Mouse (Mus musculus): ENCODE data around the gene Nfyb.

Nfyb gene

DNA sequence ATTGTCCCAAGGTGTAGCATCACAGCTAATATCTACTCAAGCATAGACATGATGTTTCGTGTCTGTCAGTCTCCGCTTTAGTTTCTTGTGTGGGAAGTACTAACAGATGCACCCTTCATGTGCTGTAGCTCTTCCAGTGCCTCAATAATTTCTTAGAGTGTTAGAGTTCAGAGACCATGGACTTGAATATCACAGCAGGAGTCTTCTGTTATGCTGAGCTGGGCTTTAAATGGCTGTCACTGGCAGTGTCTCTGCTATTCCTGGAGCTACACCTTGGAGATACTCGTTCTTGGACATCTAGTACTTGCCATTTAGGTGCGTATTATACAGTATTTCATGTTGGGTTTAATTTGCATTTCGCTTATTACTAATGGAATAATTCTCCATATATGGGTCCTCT lies 18.6 kb downstream of the Nfyb start:
- DNase-seq (ENCODE audit: low spot score) = no peak

DNA sequence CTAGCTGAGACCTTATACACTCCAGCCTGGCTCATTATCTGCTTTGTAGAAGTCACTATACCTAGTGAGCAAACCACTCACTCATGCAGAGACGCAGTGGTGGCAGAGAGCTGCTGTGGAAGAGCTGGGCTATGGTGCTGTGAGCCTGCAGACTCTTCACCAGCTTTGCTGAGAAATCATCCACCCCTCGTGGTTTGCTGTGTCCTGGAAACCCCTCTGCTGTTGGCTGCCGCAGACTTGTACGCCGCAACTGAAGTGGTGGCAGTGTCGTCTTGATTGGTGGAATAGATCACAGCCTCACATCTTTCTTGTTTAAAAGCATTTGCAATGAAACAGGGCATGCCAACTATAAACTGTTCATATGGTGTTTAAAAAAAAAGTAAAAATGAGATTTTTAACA lies 19.6 kb downstream of the Nfyb start:
- no peak for DNase-seq (ENCODE audit: low spot score)

DNA sequence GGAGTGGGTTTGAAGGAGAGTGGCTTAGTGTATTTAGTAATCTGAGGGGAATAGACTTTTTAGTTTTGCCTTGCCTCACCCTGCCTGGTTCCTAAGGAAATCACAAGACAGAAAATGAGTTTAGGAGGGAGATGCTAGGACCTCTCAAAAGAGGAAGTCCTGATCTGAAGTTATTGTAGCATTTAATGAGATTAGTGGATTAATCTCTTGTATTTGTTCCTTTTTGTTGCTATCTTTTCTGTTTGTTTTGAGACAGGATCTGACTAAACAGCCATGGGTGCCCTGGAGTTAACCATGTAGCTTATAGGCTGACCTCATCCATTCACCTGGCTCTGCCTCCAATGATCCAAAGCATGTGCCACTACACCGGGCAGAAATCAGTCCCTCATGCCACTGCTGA lies 21.4 kb downstream of the Nfyb start:
- DNase-seq (ENCODE audit: low spot score) = no peak

DNA sequence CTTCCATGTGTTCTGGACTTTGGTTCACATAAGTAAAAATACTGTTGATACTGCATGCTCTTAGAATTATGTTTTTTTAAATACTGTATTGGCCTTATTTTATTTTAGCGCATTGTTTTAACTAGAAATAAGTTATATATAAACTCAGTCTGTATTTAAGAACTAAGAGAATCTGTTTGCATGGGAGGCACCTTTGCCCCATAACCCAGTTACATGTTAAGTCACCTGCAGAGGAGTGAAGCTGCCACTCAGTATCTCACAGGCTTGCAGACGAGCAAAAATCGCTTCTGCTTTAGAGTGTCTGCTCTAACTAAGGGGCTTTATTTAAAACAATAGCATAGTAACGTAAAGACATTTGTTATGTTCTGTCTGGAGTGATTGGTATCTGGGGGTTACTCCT lies 22.1 kb downstream of the Nfyb start:
- DNase-seq (ENCODE audit: low spot score) = no peak

DNA sequence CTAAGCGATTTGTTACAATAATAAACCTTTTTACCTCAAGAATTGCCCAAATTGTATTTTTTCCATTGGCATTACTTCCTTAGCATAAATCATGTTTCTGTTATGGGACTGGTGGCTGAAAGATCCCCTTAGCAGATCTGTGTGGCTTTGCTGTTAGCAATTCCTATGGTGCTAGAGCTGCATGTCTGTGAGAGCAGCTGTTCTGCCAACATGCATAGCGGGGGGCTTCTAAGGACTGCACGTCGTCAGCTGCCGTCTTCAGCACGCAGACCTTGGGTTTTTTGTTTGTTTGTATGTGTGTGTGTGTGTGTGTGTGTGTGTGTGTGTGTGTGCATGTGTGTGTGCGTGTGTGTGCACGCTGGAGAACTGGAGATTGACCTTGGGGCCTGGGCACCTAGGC lies 22.6 kb downstream of the Nfyb start:
- DNase-seq (ENCODE audit: low spot score) = no peak

DNA sequence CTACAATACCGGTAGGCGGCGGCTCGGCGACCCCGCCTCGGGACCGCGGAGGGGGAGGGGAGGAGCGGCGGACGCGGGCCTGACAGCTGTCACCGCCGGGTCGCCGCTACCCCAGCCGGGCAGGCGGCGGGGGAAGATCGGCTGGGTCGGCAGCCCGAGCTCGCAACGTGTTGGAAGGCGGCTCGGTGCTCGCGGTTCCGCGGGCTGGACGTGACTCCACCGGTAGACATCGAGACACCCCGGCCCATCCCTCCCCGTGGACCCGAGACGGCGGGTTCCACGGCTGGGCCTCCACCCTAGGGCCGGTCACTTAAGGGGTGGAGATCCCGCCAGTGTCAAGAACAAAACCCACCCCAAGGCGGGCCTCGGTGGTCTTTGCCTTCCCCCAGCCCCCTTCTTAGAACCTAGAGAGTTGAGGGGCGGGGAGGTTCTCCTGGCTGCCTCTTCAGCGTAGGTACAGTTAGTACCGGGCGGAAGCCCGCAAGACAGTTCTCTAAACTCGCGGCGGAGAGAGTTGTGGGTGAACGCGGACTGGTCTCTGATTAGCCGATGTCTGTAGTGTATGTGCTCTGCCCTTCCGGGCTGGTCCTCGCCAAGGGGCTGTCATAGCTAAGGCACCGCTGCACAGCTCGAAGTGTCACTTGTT lies 64.5 kb downstream of the Nfyb start:
- DNase-seq (ENCODE audit: low spot score) = peak; percentile 20

DNA sequence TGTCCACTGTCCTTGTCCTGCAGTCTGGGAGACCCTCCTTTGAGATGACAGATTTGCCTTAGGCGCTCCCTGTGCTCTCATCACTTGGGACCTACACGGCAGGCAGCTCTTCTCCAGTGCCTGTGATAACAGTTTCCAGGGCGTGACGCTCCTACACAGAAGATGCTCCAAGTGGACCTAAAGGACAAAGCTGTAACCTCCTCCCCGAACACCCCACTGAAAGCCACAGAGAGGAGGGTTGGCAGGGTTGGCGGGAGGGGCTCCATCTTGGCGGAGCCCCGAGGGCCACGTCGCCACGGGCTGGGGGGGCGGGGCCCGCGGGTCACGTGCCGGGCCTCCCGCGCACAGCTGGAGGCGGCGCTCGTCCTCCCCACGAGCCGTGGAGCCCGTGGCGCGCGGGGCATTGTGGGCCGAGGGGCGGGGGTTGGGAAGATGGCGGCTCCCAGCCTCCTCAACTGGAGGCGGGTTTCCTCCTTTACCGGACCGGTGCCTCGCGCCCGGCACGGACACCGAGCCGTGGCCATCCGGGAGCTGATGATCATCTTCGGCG lies 65.2 kb downstream of the Nfyb start:
- DNase-seq (ENCODE audit: low spot score) = peak; percentile 90
